Mouse (Mus musculus) gastrocnemius, postnatal 25 days (tissue): ENCODE data around the gene Hao1. TPM values are rescaled to one million over a fixed set of nuclear protein-coding genes. Genes with fewer than 3 reads are reported as not detected.

Experiments
- DNase-seq: peaks from one replicate; pipeline ENCODE4 v3.0.0; 2022
- long read RNA-seq, 2 experiments: library from polyadenylated mRNA; stranded (forward); transcript quantifications; one replicate each; pipeline ENCODE4 v2.0.0; 2021
- total RNA-seq, 2 experiments: library from RNA; stranded (reverse); gene quantifications; 1 replicate in 1 of 2; 2 replicates in 1 of 2; pipeline ENCODE4 v1.2.3; 2021

Hao1 gene
- total RNA-seq = not detected
- long read RNA-seq, experiment 1 = 0 reads
- long read RNA-seq, experiment 2 = 0 reads

- no peak for DNase-seq
Measured at GRCm38 (mm10) chr2:134554221-134554727, at the start of gene Hao1. Gene Hao1 (minus strand): TSS chr2:134554368.

GRCm38 (mm10) chr2:134591081-134591694 is 37.0 kb upstream of the Hao1 start:
- DNase-seq = no peak

GRCm38 (mm10) chr2:134585243-134585642 is 31.1 kb upstream of the Hao1 start:
- no peak for DNase-seq

- no peak for DNase-seq
Measured at GRCm38 (mm10) chr2:134559422-134559821, 5.3 kb upstream of the Hao1 start.

- DNase-seq = no peak
Measured at GRCm38 (mm10) chr2:134552358-134552757, 1.8 kb downstream of the Hao1 start.

GRCm38 (mm10) chr2:134549770-134550169 is 4.4 kb downstream of the Hao1 start:
- no peak for DNase-seq

- DNase-seq = no peak
Measured at GRCm38 (mm10) chr2:134545116-134545515, 9.1 kb downstream of the Hao1 start.

- DNase-seq = no peak
Measured at GRCm38 (mm10) chr2:134544321-134545065, 9.7 kb downstream of the Hao1 start.

GRCm38 (mm10) chr2:134543501-134543900 is 10.7 kb downstream of the Hao1 start:
- DNase-seq = no peak

GRCm38 (mm10) chr2:134541019-134541418 is 13.1 kb downstream of the Hao1 start:
- DNase-seq = no peak

GRCm38 (mm10) chr2:134538451-134538850 is 15.7 kb downstream of the Hao1 start:
- DNase-seq = no peak

- DNase-seq = no peak
Measured at GRCm38 (mm10) chr2:134528122-134528810, 25.9 kb downstream of the Hao1 start.

- no peak for DNase-seq
Measured at GRCm38 (mm10) chr2:134527419-134528114, 26.6 kb downstream of the Hao1 start.

- no peak for DNase-seq
Measured at GRCm38 (mm10) chr2:134518042-134518441, 36.1 kb downstream of the Hao1 start.

- DNase-seq = no peak
Measured at GRCm38 (mm10) chr2:134499777-134500176, 54.4 kb downstream of the Hao1 start.

- no peak for DNase-seq
Measured at GRCm38 (mm10) chr2:134498450-134498849, 55.7 kb downstream of the Hao1 start.

- DNase-seq = no peak
Measured at GRCm38 (mm10) chr2:134488671-134489070, 65.5 kb downstream of the Hao1 start.

- DNase-seq = no peak
Measured at GRCm38 (mm10) chr2:134486055-134486834, 67.9 kb downstream of the Hao1 start.

GRCm38 (mm10) chr2:134482683-134483082 is 71.5 kb downstream of the Hao1 start:
- DNase-seq = no peak

GRCm38 (mm10) chr2:134481759-134482158 is 72.4 kb downstream of the Hao1 start:
- DNase-seq = peak; percentile 10

- DNase-seq = no peak
Measured at GRCm38 (mm10) chr2:134481174-134481573, 73.0 kb downstream of the Hao1 start.
